Comparison of ENCODE assay signal across 10 mouse cellular contexts in the genomic region with DNA sequence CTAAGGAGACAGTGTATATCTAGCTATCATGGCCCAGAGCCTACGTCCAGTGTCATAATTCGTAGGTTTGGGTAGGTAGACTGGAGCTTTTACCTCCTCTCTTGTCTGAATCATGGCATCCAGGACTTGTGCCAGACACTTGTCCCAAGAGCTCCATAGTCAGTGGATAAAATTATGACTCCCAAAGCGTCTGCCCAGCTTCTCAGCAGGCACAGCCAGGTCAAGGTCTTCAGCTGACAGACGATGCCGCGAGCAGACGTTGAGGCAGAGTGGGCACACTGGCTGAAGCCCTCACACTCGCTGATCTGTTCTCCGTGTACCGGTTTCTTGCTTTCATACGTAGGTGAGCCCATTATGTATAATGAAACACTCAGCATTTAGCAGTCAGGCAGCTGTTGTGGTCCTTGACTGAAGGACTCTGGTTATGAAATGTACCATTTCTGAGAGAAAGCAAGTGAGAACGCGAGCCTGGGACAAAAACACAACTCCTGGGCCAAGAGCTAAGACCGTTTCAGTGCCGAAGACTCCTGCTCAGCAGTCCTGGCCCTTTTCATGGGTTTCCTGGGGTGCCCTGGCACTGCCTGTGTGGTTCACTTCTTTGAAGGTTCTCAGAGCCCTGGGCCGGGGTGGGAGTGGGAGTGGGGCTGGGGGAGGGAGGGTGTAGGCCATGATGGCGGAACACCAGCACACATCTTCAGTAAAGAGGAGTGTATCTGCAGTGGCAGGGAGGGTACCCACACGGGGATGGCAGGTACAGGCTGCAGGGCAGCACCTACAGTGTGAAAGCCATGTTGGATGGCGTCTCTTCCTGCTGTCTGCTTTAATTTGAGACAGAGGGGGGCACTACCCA.
DNase-seq lines count a peak whose midpoint lies in the region.
"Had no signal": no experiment of that assay in that cellular context is flagged by ENCODE, and none has a peak within 500 bp of the region (broad histone marks: within the 10 kb centered on the region; RNA-seq: fewer than 3 reads in every experiment).

No protein-coding gene starts in this region.

- intact Hi-C loops in heart, postnatal 25 days (cut with DNase I) = no loop called here

- DNase-seq in heart, adult 11 months = peak; percentile 95
- no peak for DNase-seq in heart, postnatal 25 days (ENCODE audit: low spot score)
- peak; percentile 68 for DNase-seq in adrenal gland, postnatal 10 days
- DNase-seq in heart, adult 9 months (ENCODE audit: low spot score in 2 of 2) = peak; percentile 29 to 44
- peak; percentile 15 for DNase-seq in lung, postnatal 14 days
- DNase-seq in kidney, postnatal 4 days = no peak
- no peak for DNase-seq in testis, postnatal 10 days (ENCODE audit: low spot score)
- DNase-seq: gastrocnemius, postnatal 25 days; kidney, adult 11 months; thymus, adult 2 months had no signal

Comparison
In these comparisons a context has a peak if more than half of its experiments do, and no peak if none do; other contexts are left out.
1. DNase-seq: peak in heart, adult 11 months (single experiment), adrenal gland, postnatal 10 days (single experiment), heart, adult 9 months (2 of 2) and lung, postnatal 14 days (single experiment); none in heart, postnatal 25 days (single experiment), kidney, postnatal 4 days (0 of 2) and testis, postnatal 10 days (single experiment).